Mouse (Mus musculus) forebrain, embryonic 13.5 days (tissue): ENCODE data around the gene Gm10058. TPM values are rescaled to one million over a fixed set of nuclear protein-coding genes. Genes with fewer than 3 reads are reported as not detected.
"Not testable (repeated sequence)": the region's sequence is repeated elsewhere in the genome, so short reads cannot be mapped to it uniquely, and the experiment has no call there.

Source experiments
- ATAC-seq: fragments of 200-750 bp; cut with Nextera tagmentation; 2 replicates; pipeline ENCODE4 v1.8.0; 2017
- H3K27ac ChIP-seq: fragments of 300-500 bp; sonication (generic); 2 replicates; pipeline ENCODE4 v1.5.1; 2015; ENCODE audit warnings: inconsistent platforms, mild to moderate bottlenecking, moderate library complexity
- H3K27me3 ChIP-seq: fragments of 300-500 bp; sonication (generic); 2 replicates; pipeline ENCODE4 v1.6.1; 2015; ENCODE audit warnings: mild to moderate bottlenecking, inconsistent platforms
- H3K36me3 ChIP-seq: fragments of 300-500 bp; sonication (generic); 2 replicates; pipeline ENCODE4 v1.6.1; 2015; ENCODE audit warnings: mild to moderate bottlenecking, inconsistent platforms; ENCODE audit not compliant: poor library complexity, severe bottlenecking
- H3K4me1 ChIP-seq: fragments of 300-500 bp; sonication (generic); 2 replicates; pipeline ENCODE4 v1.6.1; 2015; ENCODE audit warnings: inconsistent platforms
- H3K4me2 ChIP-seq: fragments of 300-500 bp; sonication (generic); 2 replicates; pipeline ENCODE4 v1.6.1; 2015; ENCODE audit warnings: inconsistent platforms, mild to moderate bottlenecking, moderate library complexity
- H3K4me3 ChIP-seq: fragments of 300-500 bp; sonication (generic); 2 replicates; pipeline ENCODE4 v1.5.1; 2015; ENCODE audit warnings: mild to moderate bottlenecking, inconsistent platforms
- H3K9ac ChIP-seq: fragments of 300-500 bp; sonication (generic); 2 replicates; pipeline ENCODE4 v1.6.1; 2015; ENCODE audit warnings: mild to moderate bottlenecking, inconsistent platforms
- H3K9me3 ChIP-seq: fragments of 300-500 bp; sonication (generic); replicated peaks from 2 replicates; pipeline ENCODE4 v1.6.1; 2016; ENCODE audit warnings: inconsistent platforms
- WGBS: fragments of 180-500 bp; shearing (Covaris S2); methylation state at CpG from one replicate; pipeline ENCODE4 v1.1.7; 2015; 5-methylcytosine and 5-hydroxymethylcytosine counted together
- polyA plus RNA-seq: library from polyadenylated mRNA; unstranded; fragments of >200 nt; fragmentation: Nextera tagmentation; extraction: Ambion mirVana; gene quantifications from 2 replicates; pipeline ENCODE4 v1.2.1, GENCODE M21; 2015

The Gm10058 gene
- polyA plus RNA-seq, result not detected in 2 replicates

GRCm38 (mm10) chrX:27946785-27947184 lies at the start of gene Gm10058:
Gm10058 (minus strand) TSS chrX:27946885.
- not testable (repeated sequence) for H3K4me2 ChIP-seq, H3K27me3 ChIP-seq, H3K27ac ChIP-seq, H3K9me3 ChIP-seq, ATAC-seq, H3K4me3 ChIP-seq, H3K9ac ChIP-seq, H3K4me1 ChIP-seq, H3K36me3 ChIP-seq
- WGBS, result no CpG with 5 or more reads among the region's 5 CpGs
